Mouse (Mus musculus) lung, postnatal 10 days (tissue): ENCODE data around the gene Krt2.

Experiments
- DNase-seq: peaks from one replicate; pipeline ENCODE4 v3.0.0; 2021

Krt2 gene

GRCm38 (mm10) chr15:101772080-101772710 is 45.8 kb downstream of the Krt2 start:
- DNase-seq = peak; percentile 36

DNA sequence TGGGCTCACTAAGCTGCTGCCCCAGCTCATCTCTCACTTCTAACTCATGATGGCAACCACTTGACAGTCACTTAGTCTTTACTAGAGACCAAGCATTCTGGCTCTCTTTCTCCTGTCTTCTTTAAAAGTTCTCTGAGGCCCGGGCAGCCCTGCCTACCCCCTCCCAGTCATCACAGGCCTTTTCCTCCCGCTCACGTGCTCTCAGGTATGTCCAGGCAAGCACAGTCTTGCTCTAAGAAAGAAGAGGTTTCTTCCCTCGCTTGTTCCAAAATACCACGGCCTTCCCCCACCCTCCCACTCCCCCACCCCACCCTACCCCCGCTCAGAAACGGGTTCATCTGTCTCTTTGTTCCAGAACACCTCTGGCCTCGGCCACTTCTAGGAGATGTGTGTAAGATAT is 47.7 kb downstream of the Krt2 start:
- no peak for DNase-seq
